ENCODE assay signal across 8 mouse cellular contexts in genomic region chr15:102247252-102248130, GRCm38 (mm10). TPM values are rescaled to one million over a fixed set of nuclear protein-coding genes. Genes with fewer than 3 reads are reported as not detected.
DNase-seq lines count a peak whose midpoint lies in the region; ATAC-seq lines count a peak whose summit lies in the region.

No protein-coding gene starts in this region.

- DNase-seq in A20 (ENCODE audit: low read depth, low spot score) = peak; percentile 43
- DNase-seq in ZHBTc4 (ENCODE audit: low read depth, low spot score) = peak; percentile 63
- peak; percentile 81 for DNase-seq in embryo, embryonic 10.5 days (ENCODE audit: low spot score)
- peak; percentile 85 for DNase-seq in heart, adult 8-10 months (ENCODE audit: low spot score)
- peak; percentile 88 for DNase-seq in kidney, adult 18-20 months
- peak; percentile 80 for DNase-seq in liver, embryonic 11.5 days (ENCODE audit: low spot score)
- peak; percentile 48 to 58 for DNase-seq in thymus, postnatal 36 days

- no peaks in the 10 kb centered on the region for H3K36me3 ChIP-seq in liver, embryonic 11.5 days (ENCODE audit: control insufficient read depth, insufficient read depth, low read length)

- peak; percentile 38 for ATAC-seq in liver, embryonic 11.5 days (replicated peaks; ENCODE audit: low FRiP score)
- peak; percentile 32; the same call in 1 of the 2 replicates for ATAC-seq in monocyte, adult 5-6 weeks (replicated peaks; ENCODE audit: insufficient number of reproducible peaks, low FRiP score, low TSS enrichment, poor library complexity, severe bottlenecking)

- H3K4me1 ChIP-seq in liver, embryonic 11.5 days (replicated peaks; ENCODE audit: control insufficient read depth, insufficient read depth, low read length) = peaks cover 45% of the 10 kb centered on the region

- H3K4me3 ChIP-seq in liver, embryonic 11.5 days (ENCODE audit: low read depth, low read length) = peak overlapping the region; percentile 51

- H3K27ac ChIP-seq in liver, embryonic 11.5 days (ENCODE audit: low read depth, low read length) = peak overlapping the region; percentile 81

- H3K9ac ChIP-seq in liver, embryonic 11.5 days (ENCODE audit: low read depth, low read length) = peak overlapping the region; percentile 58

- H3K27me3 ChIP-seq in liver, embryonic 11.5 days (replicated peaks; ENCODE audit: control insufficient read depth, insufficient read depth, low read length) = peaks cover 90% of the 10 kb centered on the region

- H3K4me2 ChIP-seq in liver, embryonic 11.5 days = peak overlapping the region; percentile 89

- 1% methylated on average over 65 of the region's 65 CpGs for WGBS in liver, embryonic 11.5 days

- H3K9me3 ChIP-seq in liver, embryonic 11.5 days (ENCODE audit: control insufficient read depth, low read length) = no peaks in the 10 kb centered on the region

RNA-seq across cellular contexts. Expression of gene Rarg, which starts 9.8 kb away (rescaled TPM):
- 10 to 100 TPM; 15.3 to 20.6 (median 17.3) TPM for total RNA-seq in heart, adult 8-10 months (2022)
- polyA plus RNA-seq in liver, embryonic 11.5 days (2014; fragmentation: Nextera tagmentation; extraction: Ambion mirVana) = 11.1 and 11.5 TPM in 2 replicates
- 18.8 to 30.0 TPM (median 26.6 TPM) in 3 replicates for total RNA-seq in monocyte, adult 5-6 weeks (2017)

RNA-seq across cellular contexts. Expression of gene Itgb7, which starts 15.7 kb away (rescaled TPM):
- 1 to 10 TPM in 2 of 4 experiments, under 1 TPM in 2; 0.82 to 3.2 (median 1.5) TPM for total RNA-seq in heart, adult 8-10 months (2022)
- polyA plus RNA-seq in liver, embryonic 11.5 days (2014; fragmentation: Nextera tagmentation; extraction: Ambion mirVana) = 3.9 and 4.1 TPM in 2 replicates
- 533 to 618 TPM (median 601 TPM) in 3 replicates for total RNA-seq in monocyte, adult 5-6 weeks (2017)

RNA-seq across cellular contexts. Expression of gene Gm9918, which starts 22.9 kb away (rescaled TPM):
- total RNA-seq in heart, adult 8-10 months (2022) = not detected
- 0.13 TPM in 1 of 2 replicates, not detected in the other for polyA plus RNA-seq in liver, embryonic 11.5 days (2014; fragmentation: Nextera tagmentation; extraction: Ambion mirVana)
- total RNA-seq in monocyte, adult 5-6 weeks (2017) = not detected in 3 replicates

RNA-seq across cellular contexts. Expression of gene Mfsd5, which starts 31.8 kb away (rescaled TPM):
- 10 to 100 TPM; 17.4 to 20.8 (median 18.7) TPM for total RNA-seq in heart, adult 8-10 months (2022)
- 58.8 and 60.7 TPM in 2 replicates for polyA plus RNA-seq in liver, embryonic 11.5 days (2014; fragmentation: Nextera tagmentation; extraction: Ambion mirVana)
- 30.1 to 39.1 TPM (median 34.0 TPM) in 3 replicates for total RNA-seq in monocyte, adult 5-6 weeks (2017)

RNA-seq across cellular contexts. Expression of gene Csad, which starts 43.0 kb away (rescaled TPM):
- total RNA-seq in heart, adult 8-10 months (2022) = 10 to 100 TPM; 14.2 to 18.9 (median 16.2) TPM
- 33.3 and 35.1 TPM in 2 replicates for polyA plus RNA-seq in liver, embryonic 11.5 days (2014; fragmentation: Nextera tagmentation; extraction: Ambion mirVana)
- total RNA-seq in monocyte, adult 5-6 weeks (2017) = 4.1 to 11.2 TPM (median 8.1 TPM) in 3 replicates

Comparison
In these comparisons a context has a peak if more than half of its experiments do, and no peak if none do; other contexts are left out.
1. Peak in every context shown above with its lines: DNase-seq, ATAC-seq, H3K4me3 ChIP-seq and H3K27ac ChIP-seq.
2. RNA of gene Itgb7, which starts 15.7 kb away (total RNA-seq): 533 to 618 TPM in monocyte, adult 5-6 weeks; 0.82 to 3.2 TPM in heart, adult 8-10 months; every median in the first group is over 100 times any median in the second.